Mouse (Mus musculus) A20 (cell line): ENCODE data around the gene Abcc1.

Experiments
- DNase-seq: peaks from one replicate; pipeline ENCODE4 v3.0.0-alpha.2; 2011; ENCODE audit warnings: low read depth, low spot score

Abcc1 gene

GRCm38 (mm10) chr16:14501649-14502360, 140.4 kb downstream of the Abcc1 start:
- no peak for DNase-seq

- no peak for DNase-seq
Measured at GRCm38 (mm10) chr16:14506461-14506860, 145.1 kb downstream of the Abcc1 start.
